Mouse (Mus musculus) CH12.LX (cell line): ENCODE data around the gene P3h1. TPM values are rescaled to one million over a fixed set of nuclear protein-coding genes. Genes with fewer than 3 reads are reported as not detected.

Source experiments
- DNase-seq: peaks from one replicate; pipeline ENCODE4 v3.0.0-alpha.2; 2013; ENCODE audit errors: extremely low read depth
- H3K27ac ChIP-seq: 2 replicates; pipeline ENCODE4 v1.5.1; 2012; ENCODE audit warnings: low read depth, mild to moderate bottlenecking, control low read depth, moderate library complexity; ENCODE audit not compliant: insufficient read depth
- H3K27me3 ChIP-seq: replicated peaks from 2 replicates; pipeline ENCODE3; 2012; ENCODE audit warnings: inconsistent platforms
- H3K36me3 ChIP-seq, 2 experiments: replicated peaks in 1 of 2; 2 replicates each; pipeline versions ENCODE3 to v1.6.1; 2012; ENCODE audit warnings: inconsistent platforms in 1 of 2, low read length in 1 of 2, mild to moderate bottlenecking in 1 of 2, mixed read lengths in 1 of 2, moderate library complexity in 1 of 2; ENCODE audit not compliant: control insufficient read depth in 1 of 2, insufficient read depth in 1 of 2
- H3K4me1 ChIP-seq, 2 experiments: 2 replicates each; pipeline ENCODE4 v1.6.1; 2012; ENCODE audit warnings: inconsistent platforms in 1 of 2, moderate library complexity in 1 of 2; ENCODE audit not compliant: insufficient read depth in 2 of 2, control insufficient read depth in 1 of 2
- H3K4me2 ChIP-seq: 2 replicates; pipeline ENCODE4 v1.6.1; 2012; ENCODE audit warnings: low read depth, mild to moderate bottlenecking, control low read depth; ENCODE audit not compliant: poor library complexity, insufficient read depth, severe bottlenecking
- H3K4me3 ChIP-seq, 3 experiments: fragments of 150-350 bp in 1 of 3; sonication (generic) in 1 of 3; replicated peaks in 1 of 3; 2 replicates each; pipeline versions ENCODE3 to v1.5.1; 2011 to 2012; ENCODE audit warnings: low read depth in 2 of 3, low read length in 2 of 3, mild to moderate bottlenecking in 2 of 3, moderate library complexity in 2 of 3, control low read depth in 1 of 3, improper control_type of control experiment in 1 of 3, inconsistent platforms in 1 of 3, mixed read lengths in 1 of 3; ENCODE audit not compliant: poor library complexity in 1 of 3
- H3K79me2 ChIP-seq: replicated peaks from 2 replicates; pipeline ENCODE4 v1.6.1; 2012; ENCODE audit warnings: mild to moderate bottlenecking, moderate library complexity; ENCODE audit not compliant: control insufficient read depth, poor library complexity, insufficient read depth, severe bottlenecking; ENCODE audit errors: extremely low read depth
- H3K9ac ChIP-seq: 2 replicates; pipeline ENCODE4 v1.6.1; 2012; ENCODE audit warnings: low read depth, mild to moderate bottlenecking, control low read depth, moderate library complexity; ENCODE audit not compliant: insufficient read depth
- H3K9me3 ChIP-seq: replicated peaks from 2 replicates; pipeline ENCODE3; 2012; ENCODE audit warnings: low read length, inconsistent platforms, mixed read lengths
- BHLHE40 ChIP-seq: IDR thresholded peaks from 2 replicates; pipeline ENCODE4 v1.6.1; 2011; ENCODE audit warnings: mild to moderate bottlenecking, low read depth, low read length, improper control_type of control experiment
- CHD1 ChIP-seq: IDR thresholded peaks from 2 replicates; pipeline ENCODE4 v1.6.1; 2012; ENCODE audit warnings: low read depth, low read length, improper control_type of control experiment, inconsistent platforms
- CHD2 ChIP-seq: IDR thresholded peaks from 2 replicates; pipeline ENCODE4 v1.6.1; 2011; ENCODE audit warnings: low read length, improper control_type of control experiment
- CTCF ChIP-seq, 2 experiments: IDR thresholded peaks in 1 of 2; conservative IDR thresholded peaks in 1 of 2; 2 replicates each; pipeline ENCODE4 v1.5.1; 2011 to 2012; ENCODE audit warnings: low read depth in 2 of 2, low read length in 2 of 2, improper control_type of control experiment in 1 of 2, inconsistent platforms in 1 of 2, mild to moderate bottlenecking in 1 of 2, moderate library complexity in 1 of 2
- E2F4 ChIP-seq: IDR thresholded peaks from 2 replicates; pipeline ENCODE4 v1.6.1; 2011; ENCODE audit warnings: low read depth, low read length, improper control_type of control experiment; ENCODE audit not compliant: insufficient replicate concordance
- ELF1 ChIP-seq: IDR thresholded peaks from 2 replicates; pipeline ENCODE4 v1.6.1; 2014; ENCODE audit warnings: low read depth, mild to moderate bottlenecking, inconsistent platforms, low read length, improper control_type of control experiment
- EP300 ChIP-seq: IDR thresholded peaks from 2 replicates; pipeline ENCODE4 v1.6.1; 2011; ENCODE audit warnings: low read length, improper control_type of control experiment
- ETS1 ChIP-seq: conservative IDR thresholded peaks from 2 replicates; pipeline ENCODE4 v1.6.1; 2012; ENCODE audit warnings: low read depth, mild to moderate bottlenecking, inconsistent platforms, low read length, improper control_type of control experiment, moderate library complexity
- GABPA ChIP-seq: IDR thresholded peaks from 2 replicates; pipeline ENCODE4 v1.6.1; 2012; ENCODE audit warnings: low read depth, low read length, improper control_type of control experiment, inconsistent platforms; ENCODE audit not compliant: insufficient replicate concordance
- HCFC1 ChIP-seq: IDR thresholded peaks from 2 replicates; pipeline ENCODE4 v1.6.1; 2012; ENCODE audit warnings: low read depth, mild to moderate bottlenecking, inconsistent platforms, low read length, improper control_type of control experiment
- IRF4 ChIP-seq: IDR thresholded peaks from 2 replicates; pipeline ENCODE4 v1.6.1; 2014; ENCODE audit warnings: low read depth, mild to moderate bottlenecking, inconsistent platforms, low read length, improper control_type of control experiment
- JUN ChIP-seq: IDR thresholded peaks from 2 replicates; pipeline ENCODE4 v1.6.1; 2011; ENCODE audit warnings: low read depth, mild to moderate bottlenecking, low read length, improper control_type of control experiment, moderate library complexity; ENCODE audit not compliant: insufficient read depth
- JUND ChIP-seq: conservative IDR thresholded peaks from 2 replicates; pipeline ENCODE4 v1.6.1; 2011; ENCODE audit warnings: low read depth, low read length, improper control_type of control experiment
- KAT2A ChIP-seq: IDR thresholded peaks from 2 replicates; pipeline ENCODE4 v1.6.1; 2012; ENCODE audit warnings: low read length, improper control_type of control experiment, inconsistent platforms; ENCODE audit not compliant: insufficient replicate concordance
- MAFK ChIP-seq: IDR thresholded peaks from 2 replicates; pipeline ENCODE4 v1.6.1; 2011; ENCODE audit warnings: low read length, improper control_type of control experiment; ENCODE audit not compliant: insufficient replicate concordance
- MAX ChIP-seq: IDR thresholded peaks from 2 replicates; pipeline ENCODE4 v1.6.1; 2011; ENCODE audit warnings: low read length, improper control_type of control experiment
- MAZ ChIP-seq: IDR thresholded peaks from 2 replicates; pipeline ENCODE4 v1.6.1; 2012; ENCODE audit warnings: low read depth, mild to moderate bottlenecking, inconsistent platforms, low read length, improper control_type of control experiment, moderate library complexity
- MEF2A ChIP-seq: IDR thresholded peaks from 2 replicates; pipeline ENCODE4 v1.6.1; 2014; ENCODE audit warnings: low read depth, mild to moderate bottlenecking, inconsistent platforms, low read length, improper control_type of control experiment, borderline replicate concordance
- MXI1 ChIP-seq: IDR thresholded peaks from 2 replicates; pipeline ENCODE4 v1.6.1; 2011; ENCODE audit warnings: mild to moderate bottlenecking, low read depth, low read length, improper control_type of control experiment
- MYC ChIP-seq: IDR thresholded peaks from 2 replicates; pipeline ENCODE4 v1.6.1; 2011; ENCODE audit warnings: low read depth, mild to moderate bottlenecking, improper control_type of control experiment, low read length
- NELFE ChIP-seq: IDR thresholded peaks from 2 replicates; pipeline ENCODE4 v1.6.1; 2011; ENCODE audit warnings: low read depth, low read length, improper control_type of control experiment
- NRF1 ChIP-seq: IDR thresholded peaks from 2 replicates; pipeline ENCODE4 v1.6.1; 2014; ENCODE audit warnings: low read depth, mild to moderate bottlenecking, inconsistent platforms, low read length, improper control_type of control experiment, moderate library complexity
- PAX5 ChIP-seq: IDR thresholded peaks from 2 replicates; pipeline ENCODE4 v1.6.1; 2012; ENCODE audit warnings: low read length, inconsistent platforms, mixed read lengths
- POLR2A ChIP-seq: IDR thresholded peaks from 2 replicates; pipeline ENCODE4 v1.6.1; 2011; ENCODE audit warnings: low read depth, mild to moderate bottlenecking, improper control_type of control experiment, low read length
- POLR2AphosphoS2 ChIP-seq: IDR thresholded peaks from 2 replicates; pipeline ENCODE4 v1.6.1; 2011; ENCODE audit warnings: low read depth, low read length, improper control_type of control experiment
- RAD21 ChIP-seq: IDR thresholded peaks from 2 replicates; pipeline ENCODE4 v1.6.1; 2011; ENCODE audit warnings: low read depth, mild to moderate bottlenecking, low read length, improper control_type of control experiment, moderate library complexity
- RCOR1 ChIP-seq: conservative IDR thresholded peaks from 2 replicates; pipeline ENCODE4 v1.6.1; 2012; ENCODE audit warnings: low read depth, mild to moderate bottlenecking, inconsistent platforms, low read length, improper control_type of control experiment
- SIN3A ChIP-seq: IDR thresholded peaks from 2 replicates; pipeline ENCODE4 v1.6.1; 2012; ENCODE audit warnings: low read length, improper control_type of control experiment, inconsistent platforms
- SMC3 ChIP-seq: IDR thresholded peaks from 2 replicates; pipeline ENCODE4 v1.6.1; 2011; ENCODE audit warnings: low read depth, low read length, improper control_type of control experiment
- TBP ChIP-seq: conservative IDR thresholded peaks from 2 replicates; pipeline ENCODE4 v1.6.1; 2011; ENCODE audit warnings: low read depth, low read length, improper control_type of control experiment
- TCF12 ChIP-seq: IDR thresholded peaks from 2 replicates; pipeline ENCODE4 v1.6.1; 2014; ENCODE audit warnings: low read depth, mild to moderate bottlenecking, inconsistent platforms, low read length, improper control_type of control experiment
- UBTF ChIP-seq: IDR thresholded peaks from 2 replicates; pipeline ENCODE4 v1.6.1; 2012; ENCODE audit warnings: low read depth, mild to moderate bottlenecking, inconsistent platforms, low read length, improper control_type of control experiment, moderate library complexity
- USF1 ChIP-seq: IDR thresholded peaks from 2 replicates; pipeline ENCODE4 v1.6.1; 2014; ENCODE audit warnings: low read depth, mild to moderate bottlenecking, inconsistent platforms, low read length, improper control_type of control experiment
- USF2 ChIP-seq: conservative IDR thresholded peaks from 2 replicates; pipeline ENCODE4 v1.6.1; 2011; ENCODE audit warnings: low read depth, low read length, improper control_type of control experiment
- ZC3H11A ChIP-seq: IDR thresholded peaks from 2 replicates; pipeline ENCODE4 v1.6.1; 2012; ENCODE audit warnings: low read depth, mild to moderate bottlenecking, inconsistent platforms, low read length, improper control_type of control experiment
- ZKSCAN1 ChIP-seq: IDR thresholded peaks from 2 replicates; pipeline ENCODE4 v1.6.1; 2012; ENCODE audit warnings: low read depth, inconsistent platforms, low read length, improper control_type of control experiment, borderline replicate concordance
- ZMIZ1 ChIP-seq: IDR thresholded peaks from 2 replicates; pipeline ENCODE4 v1.6.1; 2012; ENCODE audit warnings: low read depth, mild to moderate bottlenecking, inconsistent platforms, low read length, improper control_type of control experiment
- ZNF384 ChIP-seq: IDR thresholded peaks from 2 replicates; pipeline ENCODE4 v1.6.1; 2012; ENCODE audit warnings: low read depth, low read length, improper control_type of control experiment, inconsistent platforms
- dilution Hi-C: fragments of 300-500 bp; cut with MboI; formaldehyde crosslinking; loops from 2 replicates; pipeline ENCODE4 v1.14.3; 2020; ENCODE audit warnings: low sequenced_read_pairs; ENCODE audit not compliant: extremely low pct_unique_long_range_greater_than_20kb, extremely low pct_ligation_motif_present
- in situ Hi-C: fragments of 300-500 bp; cut with MboI; formaldehyde crosslinking; loops from 3 replicates; pipeline ENCODE4 v1.14.3; 2019; ENCODE audit warnings: low sequenced_read_pairs, low pct_ligation_motif_present, low pct_unique_long_range_greater_than_20kb, mixed read lengths
- polyA plus RNA-seq: library from polyadenylated mRNA; unstranded; fragments of >175 nt; gene quantifications from 2 replicates; pipeline ENCODE4 v1.2.1, GENCODE M21; 2012; ENCODE audit warnings: low read depth; ENCODE audit not compliant: insufficient read length
- total RNA-seq, 2 experiments: library from RNA; depleted of rRNA; stranded (reverse); fragments of 300-350 nt in 1 of 2; fragments of >200 nt in 1 of 2; gene quantifications; 2 replicates each; pipeline ENCODE4 v1.2.3; 2012 to 2014

Gene P3h1
- total and polyA plus RNA-seq, 3 experiments: 14.8 to 31.6 (median 27.1) TPM

- dilution Hi-C loops (no loop called here), in situ Hi-C loops (no loop called here)
- no peaks in the 10 kb centered on the region for H3K9me3 ChIP-seq
- peak overlapping the region; percentile 93 for H3K9ac ChIP-seq
- peak overlapping the region; percentile 83 to 95 (median 92) for H3K4me3 ChIP-seq
- peak overlapping the region; percentile 17 for H3K27ac ChIP-seq
- peaks cover 8 to 37% of the 10 kb centered on the region in 2 experiments for H3K36me3 ChIP-seq
- H3K4me2 ChIP-seq: peak overlapping the region; percentile 96; the same call in 1 of the 2 replicates
- H3K27me3 ChIP-seq: no peaks in the 10 kb centered on the region
- H3K79me2 ChIP-seq: peaks cover 54% of the 10 kb centered on the region
- no peak for DNase-seq
- TF ChIP-seq EP300 (no peak), SMC3 (no peak), E2F4 (no peak), USF2 (no peak), NRF1 (0 out of 2 replicates have a peak, but pooled peaks have one; percentile 35), UBTF (no peak), MAZ (no peak), MYC (0 out of 2 replicates have a peak, but pooled peaks have one; percentile 3), POLR2AphosphoS2 (no peak), TBP (no peak), ETS1 (no peak), MAFK (no peak), ZKSCAN1 (no peak), CHD2 (no peak), RCOR1 (no peak), USF1 (no peak), CHD1 (no peak), RAD21 (no peak), JUND (no peak), KAT2A (no peak), ZC3H11A (no peak), ZNF384 (no peak), MXI1 (peak; percentile 98), ZMIZ1 (no peak), ELF1 (no peak), HCFC1 (no peak), JUN (no peak), MEF2A (no peak), SIN3A (0 out of 2 replicates have a peak, but pooled peaks have one; percentile 26), GABPA (no peak), TCF12 (no peak), NELFE (no peak), BHLHE40 (peak; percentile 64), POLR2A (no peak), MAX (no peak), IRF4 (no peak), PAX5 (no peak), CTCF (conservative IDR thresholded peaks at IDR 0.05 in 1 of 2, IDR thresholded peaks at IDR 0.05 in 1 of 2; ENCODE audit: low read depth in 2 of 2, low read length in 2 of 2) (no peak)
- peaks cover 4 to 42% of the 10 kb centered on the region in 2 experiments; a peak in 3 of 4 replicates for H3K4me1 ChIP-seq
Observed at GRCm38 (mm10) chr4:119293574-119294258, 61.0 kb downstream of the P3h1 start.
